Comparison of ENCODE assay signal across 9 mouse cellular contexts in the genomic region with DNA sequence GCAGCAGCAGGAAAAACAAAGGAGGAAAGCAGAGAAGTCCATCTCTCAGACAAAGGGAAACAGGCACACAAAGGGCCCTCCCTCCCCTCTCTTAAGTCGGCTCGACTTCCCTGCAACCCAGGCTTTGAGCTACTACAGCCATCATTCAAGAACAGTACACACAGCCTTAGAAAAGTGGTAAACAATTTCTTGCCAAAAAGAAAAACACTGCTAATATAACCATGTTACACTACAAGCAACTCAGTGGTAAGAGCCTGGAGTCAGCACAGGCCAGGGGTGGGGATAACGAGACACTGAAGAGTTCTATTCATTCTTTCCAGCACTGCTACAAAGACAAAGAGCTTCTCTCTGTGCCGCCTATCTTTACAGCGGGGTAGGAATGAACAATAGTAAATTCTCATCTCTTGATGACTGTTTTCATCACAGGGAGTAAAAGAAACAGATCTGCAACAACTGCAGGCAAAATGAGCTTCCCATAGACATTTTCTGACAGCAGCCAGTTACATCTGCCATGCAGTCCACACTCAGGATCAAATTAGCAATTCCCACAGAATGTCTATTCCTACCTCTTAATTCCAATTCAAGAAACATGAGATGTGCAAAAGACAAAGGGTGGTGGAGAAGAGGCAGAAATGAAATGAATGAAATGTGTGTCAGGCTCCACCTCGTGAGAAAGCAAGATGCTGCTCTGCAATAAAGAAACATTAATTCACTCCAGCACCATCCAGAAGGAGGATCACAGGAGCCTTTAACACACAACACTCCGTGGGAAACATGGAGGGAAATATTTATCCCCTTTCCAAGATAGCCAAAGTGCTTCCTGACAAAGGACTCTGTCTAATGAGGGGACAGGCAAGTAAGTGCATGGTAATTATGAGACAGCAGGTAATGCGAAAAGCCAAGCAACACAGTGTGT.
DNase-seq lines count a peak whose midpoint lies in the region; ATAC-seq and TF ChIP-seq lines count a peak whose summit lies in the region.
"Had no signal": no experiment of that assay in that cellular context is flagged by ENCODE, and none has a peak within 500 bp of the region (broad histone marks: within the 10 kb centered on the region; RNA-seq: fewer than 3 reads in every experiment).

No protein-coding gene starts in this region.

- H3K4me2 ChIP-seq in heart, embryonic 14.5 days (ENCODE audit: low read length), result no peak overlapping the region
- no peak overlapping the region for H3K4me2 ChIP-seq in forebrain, embryonic 11.5 days (ENCODE audit: low read depth, low read length, severe bottlenecking)
- H3K4me2 ChIP-seq: embryonic facial prominence, embryonic 12.5 days had no signal

- no peak for TF ChIP-seq POLR2A in olfactory bulb, adult 2 months (IDR thresholded peaks at IDR 0.05; ENCODE audit: insufficient read depth, low read depth, low read length)

- H3K9ac ChIP-seq in heart, embryonic 14.5 days (ENCODE audit: low read length), result peak overlapping the region; percentile 11; the same call in 1 of the 2 replicates
- peak overlapping the region; percentile 23; the same call in 1 of the 2 replicates for H3K9ac ChIP-seq in forebrain, embryonic 11.5 days (ENCODE audit: low read length)
- H3K9ac ChIP-seq: embryonic facial prominence, embryonic 12.5 days had no signal

- WGBS in heart, embryonic 14.5 days, result 40% methylated on average over 8 of the region's 8 CpGs
- 16% methylated on average over 8 of the region's 8 CpGs for WGBS in forebrain, embryonic 11.5 days
- 27% methylated on average over 8 of the region's 8 CpGs for WGBS in midbrain, embryonic 10.5 days
- 14% methylated on average over 8 of the region's 8 CpGs for WGBS in olfactory bulb, adult 2 months

- intact Hi-C loops in heart, postnatal 14 days (cut with DNase I), result no loop called here

- no peak for ATAC-seq in heart, embryonic 14.5 days (ENCODE audit: insufficient number of reproducible peaks, insufficient read depth, low FRiP score, low read depth)
- 0 out of 2 replicates have a peak, but pooled peaks have one; percentile 36 for ATAC-seq in forebrain, embryonic 11.5 days (replicated peaks; ENCODE audit: low FRiP score)
- ATAC-seq in activated CD4-positive, CD25-positive, alpha-beta regulatory T cell, adult 4 months, result no peak
- no peak for ATAC-seq in cerebellum, adult (ENCODE audit: insufficient number of reproducible peaks, low FRiP score, low TSS enrichment)

- no peaks in the 10 kb centered on the region for H3K9me3 ChIP-seq in heart, embryonic 14.5 days (ENCODE audit: control insufficient read depth, low read length)
- H3K9me3 ChIP-seq in forebrain, embryonic 11.5 days (ENCODE audit: control insufficient read depth, low read length), result no peaks in the 10 kb centered on the region
- no peaks in the 10 kb centered on the region for H3K9me3 ChIP-seq in midbrain, embryonic 10.5 days (replicated peaks)
- H3K9me3 ChIP-seq: embryonic facial prominence, embryonic 12.5 days had no signal

- H3K27me3 ChIP-seq in heart, embryonic 14.5 days (ENCODE audit: control insufficient read depth, insufficient read depth, low read length), result no peaks in the 10 kb centered on the region
- no peaks in the 10 kb centered on the region for H3K27me3 ChIP-seq in forebrain, embryonic 11.5 days (ENCODE audit: control insufficient read depth, insufficient read depth, low read length)
- no peaks in the 10 kb centered on the region for H3K27me3 ChIP-seq in midbrain, embryonic 10.5 days (ENCODE audit: low read depth, poor library complexity, severe bottlenecking)
- H3K27me3 ChIP-seq: embryonic facial prominence, embryonic 12.5 days had no signal

- no peak for DNase-seq in heart, postnatal 14 days
- no peak for DNase-seq in forebrain, embryonic 11.5 days (ENCODE audit: low spot score)
- peak; percentile 37 for DNase-seq in midbrain, embryonic 10.5 days (ENCODE audit: low spot score)
- no peak for DNase-seq in kidney, postnatal 25 days

- no peak for TF ChIP-seq CTCF in olfactory bulb, adult 2 months (IDR thresholded peaks at IDR 0.05; ENCODE audit: insufficient read depth, low read depth, low read length)

- no peak overlapping the region for H3K4me3 ChIP-seq in heart, embryonic 14.5 days (ENCODE audit: control insufficient read depth in 1 of 2, insufficient read depth in 1 of 2, low read depth in 1 of 2, low read length in 2 of 2)
- no peak overlapping the region for H3K4me3 ChIP-seq in forebrain, embryonic 11.5 days (ENCODE audit: low read depth, low read length)
- H3K4me3 ChIP-seq in midbrain, embryonic 10.5 days, result no peak overlapping the region
- H3K4me3 ChIP-seq in olfactory bulb, adult 2 months (ENCODE audit: insufficient read depth, low read depth, low read length), result no peak overlapping the region
- H3K4me3 ChIP-seq: embryonic facial prominence, embryonic 12.5 days had no signal

- H3K27ac ChIP-seq in heart, embryonic 14.5 days (replicated peaks in 1 of 2; ENCODE audit: control insufficient read depth in 1 of 2, insufficient read depth in 1 of 2, low read depth in 2 of 2, low read length in 2 of 2), result no peak overlapping the region
- H3K27ac ChIP-seq in forebrain, embryonic 11.5 days (ENCODE audit: low read depth, low read length), result 0 out of 2 replicates have a peak overlapping the region, but pooled peaks have one; percentile 21
- peak overlapping the region; percentile 86 for H3K27ac ChIP-seq in midbrain, embryonic 10.5 days (replicated peaks)
- H3K27ac ChIP-seq in olfactory bulb, adult 2 months (ENCODE audit: insufficient read depth, low read depth, low read length), result peak overlapping the region; percentile 67
- H3K27ac ChIP-seq: embryonic facial prominence, embryonic 12.5 days had no signal

- peaks cover 4 to 20% of the 10 kb centered on the region in 2 experiments; a peak in 2 of 4 replicates for H3K4me1 ChIP-seq in heart, embryonic 14.5 days (ENCODE audit: control insufficient read depth in 2 of 2, insufficient read depth in 2 of 2, low read length in 2 of 2)
- H3K4me1 ChIP-seq in forebrain, embryonic 11.5 days (replicated peaks; ENCODE audit: control insufficient read depth, insufficient read depth, low read length), result peaks cover 8% of the 10 kb centered on the region; the same call in 1 of the 2 replicates
- peaks cover 14% of the 10 kb centered on the region for H3K4me1 ChIP-seq in midbrain, embryonic 10.5 days
- H3K4me1 ChIP-seq in olfactory bulb, adult 2 months (ENCODE audit: control insufficient read depth, insufficient read depth, low read length), result peaks cover 11% of the 10 kb centered on the region
- H3K4me1 ChIP-seq: embryonic facial prominence, embryonic 12.5 days had no signal

- H3K36me3 ChIP-seq in heart, embryonic 14.5 days (ENCODE audit: control insufficient read depth, insufficient read depth, low read length), result peaks cover 13% of the 10 kb centered on the region
- no peaks in the 10 kb centered on the region for H3K36me3 ChIP-seq in forebrain, embryonic 11.5 days (ENCODE audit: control insufficient read depth, insufficient read depth, low read length)
- H3K36me3 ChIP-seq in midbrain, embryonic 10.5 days, result no peaks in the 10 kb centered on the region
- H3K36me3 ChIP-seq: embryonic facial prominence, embryonic 12.5 days had no signal

Comparison
In these comparisons a context has a peak if more than half of its experiments do, and no peak if none do; other contexts are left out.
1. H3K27ac ChIP-seq: peak in forebrain, embryonic 11.5 days (single experiment), midbrain, embryonic 10.5 days (single experiment) and olfactory bulb, adult 2 months (single experiment); none in heart, embryonic 14.5 days (0 of 2).